Mouse (Mus musculus): ENCODE results near the gene Duox1. TPM values are rescaled to one million over a fixed set of nuclear protein-coding genes. Genes with fewer than 3 reads are reported as not detected.
A peak's percentile ranks its signal among the peaks of the same experiment; 100 is the strongest.
"Not testable (repeated sequence)": the region's sequence is repeated elsewhere in the genome, so short reads cannot be mapped to it uniquely, and the experiment has no call there.

The Duox1 gene
- total RNA-seq, 1 experiment from 2014 or later, result not detected

DNA sequence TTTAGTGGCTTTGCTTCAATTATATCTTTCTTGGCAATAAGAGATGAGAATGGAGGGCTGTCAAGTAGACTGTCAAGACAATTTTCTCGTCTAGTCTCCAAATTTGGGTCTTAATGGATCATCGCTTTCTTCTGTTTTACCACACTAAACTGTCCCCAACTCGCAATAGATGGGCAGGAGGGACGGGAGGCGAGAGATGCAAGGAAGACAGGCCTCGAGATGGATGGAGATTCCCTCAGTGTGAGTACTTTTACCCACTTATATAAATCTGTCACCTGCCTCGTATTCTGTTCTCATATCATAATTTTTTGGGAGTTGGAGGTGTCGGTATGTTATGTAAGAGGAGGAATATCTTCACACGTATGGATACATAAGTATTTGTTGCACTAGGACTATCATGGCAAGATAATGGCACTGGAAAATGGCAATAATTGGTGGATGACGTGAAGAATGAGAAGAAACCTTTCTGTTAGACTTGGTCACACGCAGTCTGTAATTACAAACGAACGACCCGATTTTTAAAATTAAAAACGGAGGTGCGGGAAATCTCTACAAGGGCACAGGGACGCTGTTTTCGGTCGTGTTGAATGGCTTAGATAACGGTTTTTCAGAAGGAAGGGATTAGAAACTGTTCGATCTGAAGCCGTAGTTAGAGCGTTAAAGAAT lies 59.3 kb downstream of the Duox1 start:
- no peak for DNase-seq

DNA sequence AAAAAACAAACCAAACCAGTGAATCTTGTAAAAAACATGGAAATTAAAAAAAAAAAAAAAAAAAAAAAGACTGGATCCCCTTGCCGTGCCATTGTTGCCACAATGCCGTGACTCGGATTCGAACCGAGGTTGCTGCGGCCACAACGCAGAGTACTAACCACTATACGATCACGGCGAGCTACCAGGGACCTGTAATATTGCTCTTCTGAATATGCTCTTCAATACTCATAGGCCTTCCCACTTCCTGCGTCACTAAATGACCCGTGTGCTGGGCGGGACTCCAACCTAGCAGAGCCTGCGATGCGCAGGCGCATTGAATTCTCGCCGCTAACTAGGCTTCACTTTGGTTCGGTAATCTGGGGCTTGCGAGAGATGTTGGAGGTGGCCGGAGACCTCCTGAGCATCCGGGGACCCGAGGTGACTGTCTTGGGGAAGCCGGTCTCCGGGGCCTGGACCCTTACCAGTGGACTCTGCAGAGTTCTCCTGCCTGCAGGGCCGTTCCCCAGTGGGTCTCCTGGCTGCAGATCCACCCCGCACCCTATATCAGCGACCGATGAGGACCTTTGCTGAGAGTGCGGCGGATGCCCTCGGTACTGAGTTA lies 60.0 kb downstream of the Duox1 start:
- peak; percentile 89 for DNase-seq

DNA sequence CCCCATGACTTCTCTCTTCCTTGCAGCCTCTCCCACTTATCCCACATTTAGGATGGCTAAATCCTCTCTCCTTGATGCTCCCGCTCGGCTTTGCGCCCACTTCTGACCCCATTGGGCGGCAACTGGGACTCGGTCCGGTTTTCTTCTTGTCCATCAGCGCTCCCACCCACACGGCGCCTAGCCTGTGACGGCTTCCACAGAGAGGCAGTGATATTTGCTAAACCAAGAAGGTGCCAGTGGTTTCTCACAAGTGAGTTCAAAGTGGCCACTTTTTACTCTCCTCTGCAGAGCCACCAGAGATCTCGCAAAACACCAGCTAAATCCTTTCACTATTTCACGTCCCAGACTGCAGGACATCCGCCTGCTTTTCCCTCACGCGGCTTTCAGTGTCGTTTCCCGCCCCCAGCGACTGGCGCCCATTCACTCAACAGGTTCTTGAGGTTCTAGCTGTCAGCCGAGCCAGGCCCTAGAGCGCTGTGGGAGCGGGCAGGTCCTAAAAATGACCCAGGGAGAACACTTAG lies 60.6 kb downstream of the Duox1 start:
- DNase-seq, result peak; percentile 54

DNA sequence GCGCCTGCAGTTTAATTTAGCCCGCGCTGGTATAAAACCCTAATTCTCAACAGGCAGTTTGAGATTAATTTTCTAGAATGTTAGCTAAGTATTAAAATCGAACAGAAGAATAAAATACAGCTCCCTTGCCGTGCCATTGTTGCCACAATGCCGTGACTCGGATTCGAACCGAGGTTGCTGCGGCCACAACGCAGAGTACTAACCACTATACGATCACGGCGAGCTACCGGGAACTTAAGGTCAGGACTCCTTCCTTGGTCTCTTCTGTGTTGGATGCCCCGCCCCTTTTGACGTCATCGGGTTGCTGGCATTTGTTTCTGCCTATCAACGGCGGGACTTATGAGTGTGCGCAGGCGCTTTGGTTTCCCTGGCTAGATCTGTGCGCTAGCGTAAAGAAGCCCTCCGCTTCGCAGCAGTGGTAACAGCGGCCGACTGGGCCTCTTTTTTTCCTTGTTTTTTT lies 61.8 kb downstream of the Duox1 start:
- DNase-seq, result peak; percentile 94

DNA sequence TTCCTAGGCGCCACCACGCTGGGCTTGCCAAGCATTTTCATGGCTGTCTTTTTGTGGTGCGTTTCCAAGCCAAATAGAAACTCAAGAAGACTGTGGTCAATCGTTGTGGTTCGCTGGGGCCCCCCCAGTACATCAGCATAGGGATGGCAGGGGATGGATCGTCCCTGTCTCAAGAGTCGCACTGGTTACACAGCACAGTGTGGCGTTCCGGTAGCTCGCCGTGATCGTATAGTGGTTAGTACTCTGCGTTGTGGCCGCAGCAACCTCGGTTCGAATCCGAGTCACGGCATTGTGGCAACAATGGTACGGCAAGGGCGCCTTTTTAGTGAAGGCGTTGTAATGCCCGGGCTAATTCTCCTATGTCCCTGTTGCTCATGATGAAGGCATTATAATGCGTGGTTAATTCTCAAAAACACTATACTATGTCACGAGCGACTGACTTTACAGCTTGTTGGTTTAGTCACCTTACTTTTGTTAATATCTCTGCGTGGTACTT lies 62.3 kb downstream of the Duox1 start:
- peak; percentile 67 for DNase-seq

DNA sequence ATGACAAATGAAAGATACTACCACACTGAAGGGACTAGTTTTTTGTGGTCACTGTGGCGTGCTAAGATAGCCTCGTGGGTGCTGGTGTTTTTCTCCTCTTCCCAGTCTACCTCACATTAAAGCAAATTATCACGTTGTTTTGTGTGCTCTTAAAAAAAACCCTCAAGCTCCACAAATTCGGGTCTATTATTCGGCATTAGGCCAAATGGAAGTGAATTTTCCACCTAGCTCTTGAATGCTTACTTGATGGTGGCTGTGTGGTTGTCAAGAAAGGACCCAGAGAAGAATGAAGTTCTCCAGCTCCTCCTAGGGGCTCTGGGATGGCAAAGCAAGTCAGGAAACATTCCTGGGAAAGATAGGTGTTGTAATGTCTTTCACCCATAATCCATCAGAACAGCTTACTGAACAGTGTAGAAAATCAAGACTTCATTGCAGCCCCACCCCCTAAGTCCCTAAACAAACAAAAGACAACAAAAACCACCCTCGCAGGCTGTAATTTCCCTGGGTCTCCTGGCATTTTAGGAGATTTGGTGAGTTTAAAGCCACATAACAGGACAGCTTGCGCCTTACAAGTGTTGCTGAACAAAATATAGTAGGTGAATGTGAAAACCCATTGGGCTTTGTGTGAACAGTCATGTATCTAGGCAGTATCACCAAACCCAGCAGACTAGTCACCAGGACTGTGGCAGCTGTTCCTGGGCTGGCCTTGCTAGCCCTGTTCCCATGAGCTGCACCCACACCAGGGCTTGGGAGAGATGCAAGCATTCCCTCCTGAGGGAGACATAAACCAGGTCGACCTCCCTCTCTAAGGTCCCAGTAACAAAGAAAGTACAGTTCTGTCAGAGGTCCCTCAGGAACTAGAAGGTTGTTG lies 63.2 kb downstream of the Duox1 start:
- no peak for DNase-seq

DNA sequence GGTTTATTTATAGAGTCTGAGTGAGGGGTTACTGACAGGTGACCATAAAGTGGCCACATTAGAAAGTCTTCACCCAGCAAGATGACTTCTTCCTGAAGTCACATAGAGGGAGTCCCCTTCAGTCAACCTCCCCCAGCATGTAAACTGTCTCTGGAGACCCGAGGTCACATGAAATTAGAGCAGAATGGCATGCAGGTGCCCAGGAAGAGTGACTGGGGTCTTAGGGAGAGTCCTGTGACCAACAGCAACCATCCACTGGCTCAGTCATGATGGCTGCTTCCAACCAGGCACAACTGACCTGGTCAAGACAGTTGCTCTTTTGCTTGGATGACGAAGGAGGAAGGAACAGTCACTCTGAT lies 63.8 kb downstream of the Duox1 start:
- no peak for DNase-seq

DNA sequence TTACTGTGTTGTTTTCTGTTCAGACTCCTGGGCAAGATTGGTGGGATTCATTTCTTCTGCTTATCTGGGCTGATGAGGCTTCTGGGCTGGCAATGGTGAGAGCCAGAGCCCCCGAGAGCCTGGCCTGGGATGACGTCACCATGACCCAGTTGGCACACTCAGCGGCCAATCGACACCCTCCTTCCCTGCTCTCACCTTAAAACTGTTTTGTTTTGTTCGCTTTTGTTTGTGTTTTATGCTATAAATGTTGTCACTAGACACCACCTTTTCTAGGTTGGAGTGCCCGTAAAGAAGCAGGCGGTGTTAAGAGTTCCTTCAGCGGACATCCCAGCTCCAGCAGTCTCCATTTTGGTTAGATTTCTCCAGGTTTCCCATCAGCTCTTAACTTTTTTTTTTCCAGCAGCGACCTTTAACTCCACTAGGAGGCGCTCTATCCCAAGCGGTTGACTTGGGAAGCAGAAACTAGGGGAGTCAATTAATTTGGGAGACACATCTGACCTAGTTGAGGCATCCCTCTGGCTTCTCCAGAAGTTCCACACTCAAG lies 65.4 kb downstream of the Duox1 start:
- DNase-seq, result peak; percentile 51

DNA sequence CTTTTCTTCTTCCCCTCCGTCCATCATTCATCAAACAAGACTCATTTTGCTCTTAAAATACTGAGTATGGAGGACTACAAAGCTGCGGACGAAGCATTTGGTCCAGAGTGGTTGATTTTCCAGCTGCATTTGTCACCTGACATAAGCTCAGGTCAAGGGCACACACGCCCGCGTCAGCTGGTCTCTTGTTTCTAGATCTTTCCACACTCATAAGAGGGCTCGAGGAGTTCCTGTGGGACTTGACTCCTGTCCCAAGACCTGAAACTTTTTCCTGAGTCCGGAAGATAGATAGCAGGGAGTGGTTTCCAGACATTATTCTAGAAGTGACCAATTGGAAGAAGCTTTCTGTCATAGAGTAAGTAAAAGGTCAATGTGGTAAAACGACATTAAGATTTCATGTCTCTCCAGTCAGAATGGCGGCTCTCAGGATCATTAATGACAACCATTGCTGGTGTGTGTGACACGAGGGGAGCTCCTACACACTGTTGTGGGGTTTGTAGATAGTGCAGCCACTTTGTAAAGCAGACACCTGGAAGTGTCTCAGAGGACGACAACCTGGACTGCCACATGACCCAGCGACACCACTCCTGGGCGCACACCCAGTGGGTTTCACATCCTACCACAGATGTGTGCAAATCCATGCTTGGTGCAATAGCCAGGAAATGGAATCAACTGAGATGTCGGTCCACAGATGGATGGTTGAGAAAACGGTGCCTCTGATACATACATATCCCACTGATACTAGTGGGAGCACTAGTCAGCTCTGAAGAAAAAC lies 66.0 kb downstream of the Duox1 start:
- no peak for DNase-seq

DNA sequence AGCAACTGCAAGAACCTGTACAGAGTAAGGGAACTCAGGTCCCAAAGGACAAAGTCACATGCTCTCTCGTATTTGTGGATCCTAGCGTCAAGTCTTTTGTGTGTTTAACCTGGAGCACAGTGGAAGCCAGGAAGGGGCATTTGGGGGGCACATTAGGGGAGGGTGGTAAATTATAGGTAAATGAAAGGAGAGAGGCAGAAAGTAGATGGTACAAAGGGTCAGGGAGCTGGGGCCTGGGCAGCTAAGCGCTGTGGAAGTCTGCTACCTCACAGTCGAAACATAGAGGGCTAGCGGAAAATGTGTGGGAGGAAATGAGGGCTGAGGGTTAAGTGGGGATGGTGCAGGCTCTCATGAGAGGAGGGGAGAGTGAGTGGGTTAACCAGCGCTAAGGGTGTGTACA lies 66.6 kb downstream of the Duox1 start:
- DNase-seq, result no peak

DNA sequence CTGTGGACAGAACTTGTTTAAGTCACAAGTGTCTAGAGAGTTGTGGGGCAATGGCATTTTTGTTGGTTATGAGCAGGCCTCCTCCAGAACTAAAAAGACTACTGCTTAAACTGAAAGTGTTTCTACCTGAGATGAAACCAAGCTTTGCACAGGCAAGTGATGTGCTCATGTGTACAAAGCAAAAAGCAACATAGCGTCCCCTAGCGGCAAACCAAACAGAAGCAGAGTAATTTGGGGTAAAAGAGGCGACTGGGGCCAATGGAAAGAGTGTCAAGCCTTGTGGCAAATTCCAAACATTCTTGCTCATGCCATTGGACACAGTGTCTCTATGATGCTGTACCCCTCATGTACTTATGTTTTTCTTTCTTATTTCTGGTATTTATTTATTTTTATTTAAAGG lies 69.6 kb downstream of the Duox1 start:
- no peak for DNase-seq

DNA sequence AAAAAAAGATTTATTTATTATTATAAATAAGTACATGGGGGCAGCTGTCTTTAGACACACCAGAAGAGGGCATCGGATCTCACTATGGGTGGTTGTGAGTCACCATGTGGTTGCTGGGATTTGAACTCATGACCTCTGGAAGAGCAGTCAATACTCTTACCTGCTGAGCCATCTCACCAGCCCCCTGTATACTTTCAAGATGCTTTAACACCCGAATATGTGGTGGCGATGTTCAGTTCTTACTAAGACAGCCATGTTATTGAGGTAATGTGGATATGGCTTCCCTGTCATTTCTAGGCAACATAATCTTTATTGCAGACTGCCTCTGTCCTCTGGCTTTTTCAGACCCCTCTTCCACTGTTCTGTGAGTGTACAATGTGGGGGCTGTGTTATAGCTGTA lies 71.7 kb downstream of the Duox1 start:
- DNase-seq, result not testable (repeated sequence)

DNA sequence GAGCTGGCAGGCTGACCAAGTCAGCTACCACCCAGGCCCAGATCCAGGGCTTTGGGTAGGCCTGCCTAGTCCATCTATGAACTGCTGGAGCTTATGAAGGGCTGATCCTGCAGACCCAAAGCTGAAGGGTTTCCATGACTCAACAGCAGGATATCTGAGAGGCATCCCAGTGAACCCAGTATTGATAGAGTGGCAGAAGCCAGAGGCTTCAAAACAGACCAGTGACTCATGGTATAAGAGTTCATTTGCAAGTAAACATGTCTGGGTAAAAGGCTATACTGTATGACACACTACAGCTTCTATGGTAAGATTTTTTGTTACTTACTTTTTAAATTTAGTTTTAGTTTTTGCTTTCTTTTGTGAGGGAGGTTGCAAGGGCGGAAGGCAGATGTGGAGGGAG lies 80.7 kb downstream of the Duox1 start:
- DNase-seq, result no peak

Other genes with a start within 250 kb of the Duox1 start
- 20.1 and 22.6 TPM in 2 replicates for gene Spg11, start 197.3 kb upstream of the Duox1 start, total RNA-seq (2021)
- gene B2m, start 168.0 kb upstream of the Duox1 start, total RNA-seq (2021), result 468 and 486 TPM in 2 replicates
- not detected in 2 replicates for gene Trim69, start 155.0 kb upstream of the Duox1 start, total RNA-seq (2021)
- gene Patl2, start 129.5 kb upstream of the Duox1 start, total RNA-seq (2021), result not detected in 2 replicates
- not detected in 2 replicates for gene Terb2, start 129.4 kb upstream of the Duox1 start, total RNA-seq (2021)
- 64.9 and 71.6 TPM in 2 replicates for gene Sord, start 80.9 kb upstream of the Duox1 start, total RNA-seq (2021)
- 0.19 TPM in 1 of 2 replicates, not detected in the other for gene Duox2, start 17.2 kb upstream of the Duox1 start, total RNA-seq (2021)
- not detected in 2 replicates for gene Duoxa2, start 16.8 kb upstream of the Duox1 start, total RNA-seq (2021)
- not detected in 2 replicates for gene Duoxa1, start 1.9 kb upstream of the Duox1 start, total RNA-seq (2021)
- 5.8 and 11.4 TPM in 2 replicates for gene Shf, start 53.5 kb downstream of the Duox1 start, total RNA-seq (2021)
- 1.4 and 2.0 TPM in 2 replicates for gene Slc28a2, start 110.8 kb downstream of the Duox1 start, total RNA-seq (2021)
- 0.18 TPM in 1 of 2 replicates, not detected in the other for gene Gm14085, start 169.3 kb downstream of the Duox1 start, total RNA-seq (2021)